Mouse (Mus musculus) embryonic fibroblast, embryonic 13.5 days (primary cell): ENCODE measurements around the gene Zfp362. TPM values are rescaled to one million over a fixed set of nuclear protein-coding genes. Genes with fewer than 3 reads are reported as not detected.
A peak's percentile ranks its signal among the peaks of the same experiment; 100 is the strongest.

Experiments
- H3K27ac ChIP-seq: 2 replicates; pipeline ENCODE4 v1.5.1; 2012; ENCODE audit warnings: low read length, control low read depth, inconsistent platforms; ENCODE audit not compliant: insufficient read depth
- H3K4me1 ChIP-seq: 2 replicates; pipeline ENCODE4 v1.6.1; 2011; ENCODE audit warnings: low read length; ENCODE audit not compliant: control insufficient read depth, insufficient read depth
- H3K4me3 ChIP-seq: 2 replicates; pipeline ENCODE4 v1.5.1; 2011; ENCODE audit warnings: mild to moderate bottlenecking, control low read depth, low read length; ENCODE audit not compliant: insufficient read depth
- CTCF ChIP-seq: IDR thresholded peaks from 2 replicates; pipeline ENCODE4 v1.5.1; 2011; ENCODE audit warnings: mild to moderate bottlenecking, control low read depth, low read length, moderate library complexity, borderline replicate concordance; ENCODE audit not compliant: insufficient read depth
- POLR2A ChIP-seq: IDR thresholded peaks from 2 replicates; pipeline ENCODE4 v1.6.1; 2011; ENCODE audit warnings: low read depth, mild to moderate bottlenecking, control low read depth, low read length, moderate library complexity
- polyA plus RNA-seq: library from polyadenylated mRNA; stranded (reverse); fragments of >200 nt; gene quantifications from 2 replicates; pipeline ENCODE4 v1.2.4, GENCODE M21; 2011; ENCODE audit warnings: low read depth; ENCODE audit not compliant: missing spikeins, insufficient read length

Zfp362 gene
- polyA plus RNA-seq, 1 experiment, result 26.3 TPM

DNA sequence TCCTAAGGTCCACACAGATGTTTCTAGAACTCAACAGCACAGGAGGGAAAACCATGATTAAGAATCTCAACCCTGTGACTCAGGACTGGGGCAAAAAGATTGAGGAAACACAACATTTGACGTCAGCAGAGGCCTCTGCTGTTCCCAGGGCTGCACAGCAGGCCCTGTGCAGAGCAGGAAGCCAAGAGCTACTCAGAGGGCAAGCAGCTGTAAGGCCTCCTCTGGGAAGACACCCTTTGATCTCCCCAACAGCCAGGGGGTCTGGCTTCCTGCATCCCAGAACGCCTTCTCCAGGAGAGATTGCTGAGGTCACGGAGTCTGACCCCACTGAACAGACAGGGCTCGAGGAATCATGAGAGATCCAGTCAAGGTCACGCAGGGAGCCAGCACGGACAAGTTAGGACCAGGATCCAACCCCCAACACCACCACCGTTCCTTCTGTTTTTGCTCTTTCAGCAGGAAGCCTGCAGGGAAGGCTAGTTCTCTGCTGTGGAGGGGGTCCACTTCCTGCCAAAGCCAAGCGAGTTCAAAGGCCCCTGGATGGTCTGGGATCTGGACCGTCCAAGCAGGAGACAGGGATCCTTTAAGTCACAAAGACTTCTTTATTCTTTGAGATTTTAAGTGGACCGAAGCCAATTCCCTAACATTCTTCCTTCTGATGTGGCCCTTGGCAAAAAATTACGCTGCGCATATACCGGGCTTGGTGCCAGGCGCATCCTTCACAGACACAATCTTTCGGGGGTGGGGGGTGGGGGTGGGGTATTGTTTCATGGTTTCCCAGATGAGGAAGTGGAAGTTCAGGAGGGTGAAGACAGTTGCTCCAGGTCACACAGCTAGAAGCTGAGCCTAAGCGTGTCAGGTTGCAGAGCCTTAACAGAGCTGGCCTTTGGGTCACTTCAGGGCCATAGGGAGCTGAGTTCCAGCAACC is 34.2 kb upstream of the Zfp362 start:
- TF ChIP-seq CTCF (no peak), POLR2A (no peak)
- Histone ChIP-seq H3K27ac (peak overlapping the region; percentile 61), H3K4me1 (peaks cover 4% of the 10 kb centered on the region; the same call in 1 of the 2 replicates), H3K4me3 (no peak overlapping the region)

DNA sequence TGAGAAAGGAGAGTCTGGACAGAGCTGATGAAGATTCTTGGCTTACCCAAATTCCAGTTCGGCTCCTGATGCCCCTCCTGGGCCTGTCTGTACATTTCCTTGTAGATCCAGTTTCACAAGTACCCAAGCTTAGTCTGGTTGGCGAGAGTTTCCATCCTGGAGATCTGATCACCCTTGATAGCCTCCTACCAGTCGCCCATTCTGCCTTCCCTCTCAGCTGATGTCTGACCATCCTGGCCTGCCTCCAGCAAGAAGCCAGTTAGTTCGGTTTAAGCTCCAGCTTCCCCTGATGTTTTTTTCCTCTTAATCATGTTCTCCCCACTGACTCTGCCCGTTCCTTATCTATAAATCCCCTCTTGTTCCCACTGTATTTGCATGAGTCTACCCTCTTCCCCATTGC is 32.4 kb upstream of the Zfp362 start:
- H3K27ac ChIP-seq, result no peak overlapping the region
- no peak overlapping the region for H3K4me3 ChIP-seq
- peaks cover 4% of the 10 kb centered on the region; the same call in 1 of the 2 replicates for H3K4me1 ChIP-seq
- no peak for TF ChIP-seq CTCF

DNA sequence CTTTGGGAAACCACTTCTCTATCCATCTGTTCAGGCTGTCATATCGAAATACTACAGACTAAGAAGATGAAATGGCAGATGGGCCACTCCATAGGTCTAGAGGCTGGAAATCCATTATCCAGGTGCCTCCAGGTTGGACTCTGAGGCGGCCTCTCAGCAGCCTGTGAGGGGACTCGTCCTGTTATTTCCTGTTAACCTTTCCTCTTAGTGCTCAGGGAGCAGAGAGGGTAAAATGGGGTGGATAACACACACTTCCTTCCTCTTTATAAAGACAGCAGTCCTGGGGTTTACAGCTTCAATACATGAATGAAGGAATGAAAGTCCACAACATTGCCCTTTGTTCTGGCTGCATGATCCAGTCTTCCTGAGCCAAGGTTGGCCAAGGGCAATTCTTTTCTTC is 18.3 kb upstream of the Zfp362 start:
- no peak overlapping the region for H3K4me3 ChIP-seq
- H3K27ac ChIP-seq, result no peak overlapping the region
- TF ChIP-seq CTCF (no peak), POLR2A (no peak)
- H3K4me1 ChIP-seq, result no peaks in the 10 kb centered on the region

DNA sequence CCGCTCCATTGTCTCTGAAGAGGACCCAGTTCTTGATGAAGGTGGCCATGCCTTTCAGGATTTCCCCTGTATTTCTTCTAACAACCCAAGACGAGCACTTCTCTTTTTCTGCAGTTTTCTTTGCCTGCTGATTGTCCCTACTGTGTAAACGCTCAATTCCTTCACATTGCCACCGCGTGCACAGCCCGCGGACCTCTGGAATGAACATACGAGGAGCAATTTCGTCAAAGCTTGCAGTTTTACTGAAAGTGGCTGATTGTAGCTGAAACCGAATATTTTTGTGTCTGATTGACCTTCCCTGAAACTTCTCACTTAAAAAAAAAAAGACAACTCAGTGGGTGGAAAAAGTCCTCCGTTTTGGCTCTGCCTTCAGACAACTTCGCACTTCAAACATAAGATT is 14.7 kb upstream of the Zfp362 start:
- H3K27ac ChIP-seq, result no peak overlapping the region
- no peak overlapping the region for H3K4me3 ChIP-seq
- H3K4me1 ChIP-seq, result no peaks in the 10 kb centered on the region
- TF ChIP-seq CTCF, result no peak
- TF ChIP-seq POLR2A, result no peak

DNA sequence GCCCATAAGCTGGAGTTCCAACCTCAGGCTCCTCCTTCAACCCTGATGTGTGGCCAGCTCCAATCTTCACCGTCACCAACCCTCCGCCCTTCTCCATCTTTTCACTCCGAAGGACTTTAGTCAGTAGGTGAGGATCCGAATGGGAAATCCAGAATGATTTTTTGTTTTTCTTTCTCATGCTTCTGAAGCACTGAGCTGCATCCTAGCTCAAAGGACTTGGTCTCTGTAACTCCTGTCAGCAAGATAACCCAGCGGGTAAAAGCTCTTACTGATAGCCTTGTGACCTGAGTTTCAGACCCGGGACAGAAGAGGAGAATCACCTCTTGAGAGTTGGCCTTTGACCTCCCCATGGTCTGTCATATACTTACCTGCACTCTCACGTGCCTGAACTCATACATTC is 11.2 kb upstream of the Zfp362 start:
- Histone ChIP-seq H3K4me3 (no peak overlapping the region), H3K4me1 (no peaks in the 10 kb centered on the region), H3K27ac (no peak overlapping the region)
- TF ChIP-seq POLR2A (no peak), CTCF (no peak)

DNA sequence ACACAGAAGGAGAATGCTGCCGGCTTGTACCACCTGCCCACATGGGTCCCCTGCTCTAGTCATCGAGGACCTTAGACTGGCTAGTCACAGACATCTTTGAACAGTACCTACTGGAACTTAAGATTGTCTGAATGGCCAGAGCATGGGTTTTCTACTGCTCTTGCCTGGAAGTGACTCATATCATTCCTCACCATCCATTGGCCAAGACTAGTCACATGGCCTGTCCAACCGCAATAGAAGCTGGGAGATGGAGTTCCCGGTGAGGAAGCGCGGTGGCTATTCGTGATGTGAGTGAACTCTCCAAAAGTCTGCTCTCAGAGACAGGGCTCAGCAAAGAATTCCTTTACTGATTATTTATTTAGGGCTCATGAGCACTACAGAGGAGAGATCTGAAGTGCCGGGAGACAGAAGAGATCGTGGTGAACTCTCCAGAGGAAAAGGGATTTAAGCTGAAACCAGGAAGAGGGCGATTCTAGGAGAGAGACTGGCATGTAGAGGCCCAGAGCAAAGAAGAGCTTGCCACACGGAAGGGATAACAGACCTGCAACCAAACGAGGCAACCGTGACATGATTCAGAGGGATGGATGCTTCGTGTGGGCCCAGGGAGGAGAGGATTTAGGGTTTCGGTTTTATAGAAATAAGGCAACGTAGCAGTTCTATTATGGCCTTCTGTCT is 5.7 kb upstream of the Zfp362 start:
- H3K4me1 ChIP-seq, result no peaks in the 10 kb centered on the region
- peak overlapping the region; percentile 44; the same call in 1 of the 2 replicates for H3K27ac ChIP-seq
- peak overlapping the region; percentile 57 for H3K4me3 ChIP-seq
- TF ChIP-seq POLR2A (peak; percentile 75), CTCF (no peak)

DNA sequence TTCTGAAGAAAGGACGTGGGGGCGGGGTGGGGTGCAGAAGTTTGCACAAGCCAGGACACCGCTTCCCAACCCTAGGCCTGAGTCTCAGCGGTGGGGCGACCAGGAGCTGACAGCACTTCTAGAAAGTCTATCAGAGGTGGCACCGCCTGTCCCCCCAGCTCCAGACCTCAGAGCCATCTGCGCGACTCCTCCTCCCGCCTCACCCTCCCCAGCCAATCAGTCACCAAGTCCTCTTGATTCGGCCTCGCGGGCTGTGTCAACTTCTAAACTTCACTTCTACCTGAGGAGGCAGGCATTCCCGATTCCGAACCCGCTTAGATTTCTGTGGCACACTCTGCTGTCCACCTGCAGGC is 958 bp upstream of the Zfp362 start:
- Histone ChIP-seq H3K27ac (no peak overlapping the region), H3K4me1 (peaks cover 5% of the 10 kb centered on the region; the same call in 1 of the 2 replicates), H3K4me3 (peak overlapping the region; percentile 2)
- TF ChIP-seq CTCF (no peak), POLR2A (peak; percentile 81)

DNA sequence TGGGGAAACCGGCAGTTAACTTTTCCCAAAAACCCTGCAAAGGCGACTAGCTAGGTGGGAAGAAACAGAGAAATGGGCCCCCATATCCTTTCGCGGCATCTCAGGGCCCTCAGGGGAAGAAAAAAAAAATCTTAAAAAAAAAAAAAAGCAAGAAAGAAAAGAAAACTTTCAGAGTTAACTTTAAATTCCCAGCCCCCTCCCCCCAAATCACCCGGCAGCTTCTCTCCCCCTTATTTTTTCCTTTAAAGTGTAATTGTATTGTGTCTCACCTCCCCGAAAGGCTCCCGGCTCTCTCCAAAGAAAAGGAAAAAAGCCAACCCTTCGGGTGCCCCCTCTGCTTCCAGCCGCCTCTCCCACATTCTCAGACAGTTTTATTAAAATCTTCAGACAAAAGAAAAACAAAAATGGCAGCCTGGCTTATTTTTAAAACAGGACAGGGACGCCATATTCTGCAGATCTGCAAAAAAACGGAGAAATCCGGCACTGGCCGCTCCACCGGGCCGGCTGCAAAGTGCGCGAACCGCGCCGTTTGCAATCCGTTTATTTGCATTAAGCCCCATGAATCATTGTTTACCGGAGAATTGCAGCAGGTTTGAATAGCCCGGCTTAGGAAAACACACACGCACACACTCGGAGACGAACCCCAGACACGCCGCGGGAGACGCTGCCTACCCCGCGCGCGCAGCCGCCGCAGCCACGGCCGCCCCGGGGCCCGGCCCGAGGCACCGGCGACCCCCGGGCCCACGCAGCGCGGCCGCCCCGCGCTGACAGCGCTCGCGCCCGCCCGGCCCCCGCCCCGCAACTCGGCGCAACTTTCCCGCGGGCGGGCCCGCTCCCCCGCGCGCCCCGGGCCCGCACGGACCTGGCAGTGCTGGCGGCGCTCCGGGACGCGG is 449 bp downstream of the Zfp362 start:
- H3K27ac ChIP-seq, result peak overlapping the region; percentile 45
- peaks cover 5% of the 10 kb centered on the region; the same call in 1 of the 2 replicates for H3K4me1 ChIP-seq
- no peak for TF ChIP-seq CTCF
- no peak for TF ChIP-seq POLR2A

DNA sequence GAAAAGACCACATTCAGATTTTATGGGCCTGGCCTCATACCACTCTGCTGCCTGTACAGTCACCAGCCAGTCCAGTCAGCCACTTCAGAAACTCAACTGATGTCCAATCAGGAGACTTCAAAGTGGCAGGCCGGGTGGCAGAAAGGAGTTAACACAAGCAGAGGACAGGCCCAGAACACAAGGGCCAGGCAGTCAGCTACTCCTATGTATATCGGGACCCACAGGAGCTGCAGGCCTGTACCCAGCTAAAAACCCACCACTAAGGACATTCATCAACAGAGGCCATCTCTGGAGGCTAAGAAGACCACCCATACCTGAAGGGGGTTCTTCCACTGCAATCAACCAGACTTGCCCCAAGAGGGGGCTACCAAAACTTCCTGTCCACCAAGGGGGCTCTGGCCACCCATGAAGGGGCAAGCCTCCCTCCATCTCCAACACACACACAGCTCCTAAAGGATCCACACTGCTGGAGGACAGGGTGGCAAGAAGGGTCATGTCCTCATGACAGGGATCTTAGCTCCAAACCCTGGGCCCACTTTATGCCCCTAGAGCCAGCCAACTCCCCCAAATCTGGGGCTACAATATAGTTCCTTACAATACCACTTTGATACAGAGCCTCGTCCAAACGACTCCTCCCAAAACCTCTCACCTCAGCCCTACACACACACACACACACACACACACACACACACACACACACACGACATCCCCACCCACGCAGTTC is 1.3 kb downstream of the Zfp362 start:
- peaks cover 5% of the 10 kb centered on the region; the same call in 1 of the 2 replicates for H3K4me1 ChIP-seq

More for the DNA sequence above, 449 bp downstream of the Zfp362 start:
- H3K4me3 ChIP-seq, result peak overlapping the region; percentile 88

More for the DNA sequence above, 1.3 kb downstream of the Zfp362 start:
- TF ChIP-seq CTCF (no peak), POLR2A (peak; percentile 52)
- peak overlapping the region; percentile 88 for H3K4me3 ChIP-seq
- peak overlapping the region; percentile 45 for H3K27ac ChIP-seq
